Mouse (Mus musculus) limb, embryonic 15.5 days (tissue): ENCODE results near the gene 4930435E12Rik. TPM values are rescaled to one million over a fixed set of nuclear protein-coding genes. Genes with fewer than 3 reads are reported as not detected.

Experiments
- ATAC-seq: fragments of 200-750 bp; cut with Nextera tagmentation; 2 replicates; pipeline ENCODE4 v1.8.0; 2017; ENCODE audit warnings: low read depth, moderate TSS enrichment; ENCODE audit not compliant: insufficient number of reproducible peaks, low FRiP score, low TSS enrichment
- H3K27ac ChIP-seq: fragments of 300-500 bp; sonication (generic); 2 replicates; pipeline ENCODE4 v1.5.1; 2015; ENCODE audit warnings: moderate library complexity, mild to moderate bottlenecking, inconsistent platforms
- H3K27me3 ChIP-seq: fragments of 300-500 bp; sonication (generic); 2 replicates; pipeline ENCODE4 v1.6.1; 2015; ENCODE audit warnings: inconsistent platforms
- H3K36me3 ChIP-seq: fragments of 300-500 bp; sonication (generic); 2 replicates; pipeline ENCODE4 v1.6.1; 2015; ENCODE audit warnings: inconsistent platforms
- H3K4me1 ChIP-seq: fragments of 300-500 bp; sonication (generic); 2 replicates; pipeline ENCODE4 v1.6.1; 2015; ENCODE audit warnings: inconsistent platforms
- H3K4me2 ChIP-seq: fragments of 300-500 bp; sonication (generic); 2 replicates; pipeline ENCODE4 v1.6.1; 2015; ENCODE audit warnings: mild to moderate bottlenecking, inconsistent platforms
- H3K4me3 ChIP-seq: fragments of 300-500 bp; sonication (generic); 2 replicates; pipeline ENCODE4 v1.5.1; 2015; ENCODE audit warnings: mild to moderate bottlenecking, inconsistent platforms
- H3K9ac ChIP-seq: fragments of 300-500 bp; sonication (generic); 2 replicates; pipeline ENCODE4 v1.6.1; 2015; ENCODE audit warnings: inconsistent platforms
- H3K9me3 ChIP-seq: fragments of 300-500 bp; sonication (generic); 2 replicates; pipeline ENCODE4 v1.6.1; 2016; ENCODE audit warnings: inconsistent platforms
- WGBS: fragments of 180-500 bp; shearing (Covaris S2); methylation state at CpG from one replicate; pipeline ENCODE4 v1.1.7; 2015; 5-methylcytosine and 5-hydroxymethylcytosine counted together
- polyA plus RNA-seq: library from polyadenylated mRNA; unstranded; fragments of >200 nt; fragmentation: Nextera tagmentation; extraction: Ambion mirVana; gene quantifications from 2 replicates; pipeline ENCODE4 v1.2.1, GENCODE M21; 2015

Gene 4930435E12Rik
- polyA plus RNA-seq, 1 experiment from 2014 or later, result not detected

DNA sequence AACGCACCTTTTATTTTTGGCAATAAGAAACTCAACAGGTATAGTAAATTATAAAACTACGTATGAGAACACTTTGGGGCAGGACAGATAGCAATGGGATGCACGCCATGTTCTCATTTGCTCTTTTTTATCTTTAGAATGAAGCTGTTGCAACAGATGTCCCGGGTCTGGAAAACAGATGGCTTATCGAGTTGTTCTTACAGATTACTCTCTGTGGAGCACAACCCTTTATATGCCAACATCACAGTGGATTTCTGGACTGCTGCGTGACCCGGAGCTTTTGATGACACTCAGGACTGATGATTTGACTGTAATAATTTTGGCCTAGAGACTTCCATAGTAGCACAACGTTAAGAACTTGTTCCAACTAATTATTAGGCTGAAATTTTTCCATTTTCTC lies 60.8 kb downstream of the 4930435E12Rik start:
- no peak overlapping the region for H3K27ac ChIP-seq
- H3K9ac ChIP-seq, result no peak overlapping the region
- H3K9me3 ChIP-seq, result no peaks in the 10 kb centered on the region
- H3K4me2 ChIP-seq, result no peak overlapping the region
- 75% methylated on average over 8 of the region's 8 CpGs for WGBS
- H3K4me1 ChIP-seq, result peaks cover 9% of the 10 kb centered on the region
- ATAC-seq, result no peak
- H3K27me3 ChIP-seq, result no peaks in the 10 kb centered on the region
- H3K36me3 ChIP-seq, result peaks cover 36% of the 10 kb centered on the region
- H3K4me3 ChIP-seq, result no peak overlapping the region

DNA sequence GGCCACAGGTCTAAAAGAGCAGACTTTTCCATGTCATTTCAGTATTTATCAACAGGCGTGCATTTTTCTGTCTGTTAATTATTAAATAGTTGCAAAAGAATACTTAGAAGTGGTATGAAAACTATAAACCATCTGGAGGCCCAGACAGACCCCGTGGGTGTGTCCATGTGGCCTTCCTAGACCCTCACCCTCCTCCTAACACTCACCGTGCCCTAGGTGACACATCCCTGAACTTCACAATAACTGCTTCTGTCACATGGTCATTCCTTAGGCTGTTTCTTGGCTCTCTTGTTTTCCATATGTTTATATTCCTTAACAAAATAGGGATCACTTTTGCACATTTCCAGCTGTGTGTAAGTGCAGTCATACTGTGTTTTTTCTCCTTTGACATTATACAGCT lies 61.9 kb downstream of the 4930435E12Rik start:
- no peak overlapping the region for H3K4me2 ChIP-seq
- no peaks in the 10 kb centered on the region for H3K9me3 ChIP-seq
- no peak overlapping the region for H3K9ac ChIP-seq
- ATAC-seq, result no peak
- H3K4me3 ChIP-seq, result no peak overlapping the region
- no peaks in the 10 kb centered on the region for H3K27me3 ChIP-seq
- peaks cover 44% of the 10 kb centered on the region for H3K36me3 ChIP-seq
- H3K4me1 ChIP-seq, result no peaks in the 10 kb centered on the region
- no peak overlapping the region for H3K27ac ChIP-seq
- WGBS, result 69% methylated on average over 3 of the region's 3 CpGs

- H3K27ac ChIP-seq, result no peak overlapping the region
- H3K4me3 ChIP-seq, result no peak overlapping the region
- no peak for ATAC-seq
- no peaks in the 10 kb centered on the region for H3K27me3 ChIP-seq
- peaks cover 51% of the 10 kb centered on the region for H3K36me3 ChIP-seq
- no peak overlapping the region for H3K4me2 ChIP-seq
- no peaks in the 10 kb centered on the region for H3K9me3 ChIP-seq
- no peak overlapping the region for H3K9ac ChIP-seq
- 80% methylated on average over 4 of the region's 4 CpGs for whole genome bisulfite sequencing
- H3K4me1 ChIP-seq, result no peaks in the 10 kb centered on the region
These were observed 65.0 kb downstream of the 4930435E12Rik start for GRCm38 (mm10) chr16:38763508-38763907.

DNA sequence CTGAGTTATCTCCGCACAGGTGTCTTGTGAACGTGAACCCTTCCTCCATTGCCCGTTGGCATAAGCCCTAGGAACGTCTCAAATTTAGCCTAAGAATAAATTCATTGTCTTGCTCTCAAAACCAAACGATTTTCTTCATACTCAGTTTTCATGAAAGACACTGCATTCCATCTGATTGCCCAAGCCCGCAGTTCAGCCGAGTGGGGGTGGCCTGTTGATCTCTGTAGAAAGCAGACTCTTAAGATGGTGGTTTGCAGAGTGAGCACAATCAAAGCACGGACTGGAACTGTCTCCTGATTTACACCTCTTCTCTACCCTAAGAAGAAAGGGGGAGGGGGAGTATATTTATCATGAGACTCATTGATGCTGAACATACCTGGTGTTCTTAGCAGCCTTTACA lies 66.1 kb downstream of the 4930435E12Rik start:
- no peak overlapping the region for H3K4me3 ChIP-seq
- H3K9me3 ChIP-seq, result no peaks in the 10 kb centered on the region
- H3K27me3 ChIP-seq, result no peaks in the 10 kb centered on the region
- no peaks in the 10 kb centered on the region for H3K4me1 ChIP-seq
- no peak overlapping the region for H3K4me2 ChIP-seq
- no peak overlapping the region for H3K27ac ChIP-seq
- no peak for ATAC-seq
- peaks cover 52% of the 10 kb centered on the region for H3K36me3 ChIP-seq
- 86% methylated on average over 8 of the region's 8 CpGs for WGBS
- H3K9ac ChIP-seq, result no peak overlapping the region

Other genes with a start within 250 kb of the 4930435E12Rik start
- 14.5 and 16.2 TPM in 2 replicates for gene Arhgap31, start 115.5 kb downstream of the 4930435E12Rik start, polyA plus RNA-seq
- 26.4 and 26.5 TPM in 2 replicates for gene B4galt4, start 86.5 kb downstream of the 4930435E12Rik start, polyA plus RNA-seq
- 127 and 130 TPM in 2 replicates for gene Upk1b, start 28.4 kb downstream of the 4930435E12Rik start, polyA plus RNA-seq
- gene Igsf11, start 63.9 kb upstream of the 4930435E12Rik start, polyA plus RNA-seq, result 0.57 and 0.77 TPM in 2 replicates